Mouse (Mus musculus) adrenal gland (tissue): ENCODE measurements around the gene Arhgef19.

ENCODE experiments used
- intact Hi-C: fragments of 180-260 bp; cut with DNase I; formaldehyde crosslinking; loops from one replicate; pipeline ENCODE4 v1.15.1; 2025

The Arhgef19 gene

DNA sequence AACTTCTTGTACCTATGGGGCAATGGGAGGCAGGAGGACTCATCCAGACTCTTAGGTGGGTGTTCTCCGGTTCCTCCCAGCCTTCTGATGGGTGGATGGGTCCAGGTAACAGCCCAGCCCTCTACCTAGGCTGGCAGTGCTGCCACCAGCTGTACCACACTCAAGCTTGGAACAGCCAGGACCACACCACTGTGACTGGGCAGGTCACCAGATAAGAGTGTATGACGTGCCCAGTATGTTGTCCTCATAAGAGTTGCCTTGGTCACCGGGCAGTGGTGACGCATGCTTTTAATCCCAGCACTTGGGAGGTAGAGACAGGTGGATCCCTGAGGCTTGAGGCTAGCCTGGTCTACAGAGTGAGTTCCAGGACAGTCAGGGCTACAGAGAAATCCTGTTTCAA is 6.1 kb upstream of the Arhgef19 start:
- intact Hi-C loops = no loop called here

DNA sequence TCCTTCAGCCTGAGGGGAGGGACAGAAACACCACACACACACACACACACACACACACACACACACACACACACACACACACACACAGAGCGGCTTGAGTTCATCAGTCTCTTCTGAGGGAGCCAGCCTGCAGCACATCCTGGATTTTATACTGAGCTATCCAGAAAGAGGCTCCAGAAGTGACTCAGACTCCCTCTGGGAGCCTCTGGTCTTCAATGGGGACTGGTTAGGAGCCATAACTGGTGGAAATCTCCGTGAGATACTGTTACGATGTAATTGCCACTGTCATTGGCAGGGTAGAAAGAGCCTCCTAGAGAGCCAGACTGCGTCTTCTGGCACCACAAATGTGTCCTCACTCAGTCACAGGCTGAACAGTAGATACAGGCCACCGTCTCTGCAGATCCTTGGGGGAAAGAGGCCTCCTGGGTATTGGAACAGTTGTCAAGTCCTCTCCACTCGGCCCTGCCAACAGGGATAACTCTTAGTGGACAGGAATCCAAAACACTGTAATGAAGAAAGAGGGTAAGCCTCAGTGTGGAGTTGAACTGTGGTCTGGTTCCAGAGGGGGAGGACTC is 3.7 kb upstream of the Arhgef19 start:
- intact Hi-C loops = no loop called here

DNA sequence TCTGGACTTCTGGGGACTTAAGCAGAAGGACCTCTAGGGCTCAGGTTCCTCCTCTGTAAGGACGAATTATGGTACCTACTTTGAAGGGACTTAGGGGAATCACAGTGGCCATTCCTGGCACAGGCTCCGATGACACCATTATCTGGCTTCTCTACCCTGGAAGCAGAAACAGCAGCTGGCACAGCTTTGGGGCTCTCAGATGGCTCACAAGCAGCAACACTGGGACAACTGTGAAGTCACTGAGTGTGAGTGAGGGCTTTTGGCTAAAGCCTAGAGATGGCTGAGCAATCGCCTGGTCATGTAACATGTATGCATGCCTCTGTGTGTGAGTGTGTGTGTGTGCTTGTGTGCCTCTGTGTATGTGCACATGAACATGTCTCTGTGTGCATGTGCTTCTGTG is 2.4 kb upstream of the Arhgef19 start:
- intact Hi-C loops = no loop called here

DNA sequence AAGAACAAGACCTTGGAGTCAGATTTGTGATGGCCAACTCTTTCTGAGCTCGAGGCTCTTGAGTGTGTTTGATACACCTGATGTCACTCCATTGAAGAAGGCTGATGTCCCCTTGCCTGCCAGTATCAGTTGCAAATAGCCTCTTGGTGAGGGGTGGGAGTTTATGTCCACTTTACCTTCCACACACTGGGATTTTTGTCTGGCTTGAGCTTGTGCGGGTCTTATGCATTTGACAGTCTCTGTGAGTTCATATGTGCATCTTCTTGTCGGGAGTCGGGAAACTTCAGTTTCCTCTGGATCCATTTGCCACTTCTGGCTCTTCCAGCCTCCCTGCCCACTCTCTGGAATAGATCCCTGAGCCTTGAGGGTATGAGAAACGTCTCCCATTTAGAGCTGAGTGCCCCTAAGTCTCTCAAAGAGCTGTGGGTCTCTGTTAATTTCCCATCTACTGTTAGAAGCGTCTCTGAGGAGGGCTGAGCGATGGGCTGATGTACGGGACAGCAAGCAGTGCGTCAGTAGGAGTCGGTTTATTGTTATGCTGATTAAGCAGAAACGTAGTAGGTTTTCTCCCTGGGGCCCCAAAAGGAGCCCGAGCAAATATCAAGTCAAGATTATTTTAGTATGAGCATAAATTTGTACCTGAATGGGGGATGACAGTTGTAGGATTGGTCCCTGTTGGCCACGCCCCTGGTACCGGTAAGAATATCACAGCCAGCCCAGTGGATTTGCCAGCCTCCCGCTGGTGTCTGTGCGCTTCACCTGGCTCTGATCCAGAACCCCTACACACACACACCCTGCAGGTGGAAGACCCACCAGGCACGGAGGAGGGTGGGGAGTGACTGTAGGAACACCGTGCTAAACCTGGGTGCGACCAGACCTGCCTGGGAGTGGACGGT is 559 bp upstream of the Arhgef19 start:
- intact Hi-C loops = no loop called here

DNA sequence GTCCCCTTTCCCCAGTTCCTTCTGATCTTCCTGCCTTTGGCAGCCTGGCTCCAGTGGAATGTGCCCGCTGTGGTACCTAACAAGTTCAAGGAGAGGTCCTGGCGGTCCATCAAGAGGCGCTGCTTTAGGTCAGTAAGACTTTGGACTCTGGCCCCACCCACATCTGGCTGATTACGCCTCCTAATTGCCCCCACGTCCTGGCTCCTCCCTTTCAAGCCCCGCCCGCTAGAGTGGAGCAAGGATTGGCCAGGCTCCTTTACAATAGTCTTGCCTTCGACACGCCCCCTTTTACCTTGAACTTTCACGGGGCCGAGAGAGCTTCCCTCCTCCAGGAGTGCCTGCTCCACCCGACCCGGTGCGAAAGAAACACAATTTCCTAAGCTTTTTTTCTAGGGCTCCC is 1.3 kb downstream of the Arhgef19 start:
- intact Hi-C loops = no loop called here

DNA sequence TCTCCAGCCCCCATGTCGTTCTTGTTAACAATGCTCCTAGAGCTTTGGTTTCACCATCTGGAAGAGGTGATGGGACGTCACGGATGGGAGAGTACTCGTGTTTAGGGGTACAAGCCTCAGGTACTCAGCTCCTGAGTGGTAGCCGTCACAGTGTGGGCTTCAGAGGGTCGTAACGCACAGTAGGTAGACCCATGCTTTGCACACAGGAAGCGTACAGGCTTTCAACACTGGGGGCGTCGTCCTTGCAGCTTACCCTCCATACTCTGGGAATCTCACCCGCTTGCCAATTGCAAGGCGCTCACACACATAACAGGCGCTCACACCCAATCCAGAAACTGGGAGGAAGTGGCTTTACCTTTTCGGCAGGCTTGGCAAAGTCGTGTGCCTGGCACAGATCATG is 2.6 kb downstream of the Arhgef19 start:
- intact Hi-C loops = no loop called here

DNA sequence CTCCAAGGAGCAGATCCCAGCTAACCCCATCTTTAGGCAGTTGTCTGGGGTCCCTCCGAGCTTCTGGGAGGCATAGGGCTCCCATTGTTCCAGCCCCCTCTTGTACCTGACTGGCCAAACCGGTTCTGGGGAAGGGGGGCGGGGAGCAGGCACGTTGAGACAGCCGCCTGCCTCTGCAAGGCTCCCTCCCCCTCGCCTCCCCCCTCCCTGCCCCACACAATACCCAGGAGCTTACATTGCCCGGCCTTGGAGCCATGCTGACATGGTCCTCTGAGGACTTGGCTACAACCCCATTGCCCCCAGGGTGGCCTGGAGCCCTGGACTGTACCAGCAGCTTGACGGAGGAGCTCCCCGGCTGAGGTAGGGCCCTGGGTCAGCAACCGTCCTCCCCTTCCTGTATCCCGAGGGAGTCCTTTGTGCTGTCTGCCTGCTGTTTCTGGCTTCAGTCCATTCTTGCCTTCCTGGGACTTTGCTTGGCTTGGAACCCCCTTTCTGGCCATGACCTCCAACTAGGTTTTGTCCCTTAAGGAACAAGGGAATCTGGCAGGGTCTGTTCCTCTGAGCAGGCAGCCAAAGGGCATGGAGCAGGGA is 3.4 kb downstream of the Arhgef19 start:
- intact Hi-C loops = no loop called here

DNA sequence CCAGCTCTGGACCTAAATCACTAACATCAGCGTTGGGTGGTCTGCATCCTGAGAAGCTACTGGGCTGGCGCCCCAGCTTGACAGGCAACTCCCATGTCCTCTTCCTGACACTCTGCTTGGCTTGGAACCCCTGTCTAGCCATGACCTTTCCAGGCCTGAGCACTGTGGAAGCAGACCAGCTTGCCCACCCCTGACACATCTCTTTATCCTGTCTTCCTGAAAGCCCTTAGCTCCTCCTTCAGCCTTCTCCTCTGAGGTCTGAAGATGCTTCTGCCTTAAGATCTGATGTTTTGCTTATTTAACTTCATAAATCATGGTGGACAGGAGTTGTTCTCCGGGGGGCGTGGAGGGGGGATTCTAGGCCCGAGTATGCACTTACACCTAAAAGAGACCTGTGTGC is 4.3 kb downstream of the Arhgef19 start:
- intact Hi-C loops = no loop called here

DNA sequence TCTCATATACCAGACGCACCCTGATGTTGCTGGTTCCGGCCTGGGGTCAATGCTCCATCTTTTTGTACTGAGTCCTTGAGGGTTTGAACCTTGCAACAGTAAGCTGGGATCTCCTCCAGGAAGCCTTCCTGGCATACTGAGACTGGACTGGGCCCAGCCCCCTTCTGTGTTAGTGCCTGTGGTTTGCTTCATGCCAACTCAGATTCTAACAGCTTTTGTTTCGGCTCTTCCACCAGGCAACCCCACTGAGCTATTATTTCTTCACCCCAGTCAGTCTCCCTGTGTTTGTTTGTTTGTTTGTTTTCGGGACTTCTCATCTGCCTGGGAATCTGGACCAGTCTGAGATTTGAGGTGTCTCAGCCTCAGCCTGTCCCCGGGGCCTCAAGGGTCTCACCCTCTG is 5.1 kb downstream of the Arhgef19 start:
- intact Hi-C loops = no loop called here

DNA sequence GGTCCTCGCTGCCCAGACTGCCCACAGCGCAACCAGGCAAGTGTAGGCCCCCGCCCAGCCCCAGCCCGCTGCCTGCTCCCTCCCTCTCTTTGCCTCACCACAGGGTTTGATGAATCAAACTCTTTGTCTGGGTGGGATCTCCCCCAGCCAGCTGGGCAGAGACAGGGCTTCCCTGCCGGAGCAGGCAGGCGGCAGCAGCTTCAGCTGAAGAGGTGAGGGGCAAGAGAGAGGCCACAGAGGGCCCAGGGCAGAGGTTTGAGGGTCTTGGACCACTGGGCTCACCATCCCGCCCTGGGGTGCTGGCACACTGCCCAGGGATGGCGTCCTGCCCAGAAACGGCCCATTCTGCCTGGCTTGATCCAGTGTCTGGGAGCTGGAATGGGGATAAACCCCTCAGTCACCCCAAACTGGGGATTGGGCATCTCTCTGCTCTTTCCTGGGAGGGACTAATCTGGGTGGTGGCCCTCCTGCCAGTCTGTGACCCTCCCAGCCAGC is 5.7 kb downstream of the Arhgef19 start:
- intact Hi-C loops = no loop called here

DNA sequence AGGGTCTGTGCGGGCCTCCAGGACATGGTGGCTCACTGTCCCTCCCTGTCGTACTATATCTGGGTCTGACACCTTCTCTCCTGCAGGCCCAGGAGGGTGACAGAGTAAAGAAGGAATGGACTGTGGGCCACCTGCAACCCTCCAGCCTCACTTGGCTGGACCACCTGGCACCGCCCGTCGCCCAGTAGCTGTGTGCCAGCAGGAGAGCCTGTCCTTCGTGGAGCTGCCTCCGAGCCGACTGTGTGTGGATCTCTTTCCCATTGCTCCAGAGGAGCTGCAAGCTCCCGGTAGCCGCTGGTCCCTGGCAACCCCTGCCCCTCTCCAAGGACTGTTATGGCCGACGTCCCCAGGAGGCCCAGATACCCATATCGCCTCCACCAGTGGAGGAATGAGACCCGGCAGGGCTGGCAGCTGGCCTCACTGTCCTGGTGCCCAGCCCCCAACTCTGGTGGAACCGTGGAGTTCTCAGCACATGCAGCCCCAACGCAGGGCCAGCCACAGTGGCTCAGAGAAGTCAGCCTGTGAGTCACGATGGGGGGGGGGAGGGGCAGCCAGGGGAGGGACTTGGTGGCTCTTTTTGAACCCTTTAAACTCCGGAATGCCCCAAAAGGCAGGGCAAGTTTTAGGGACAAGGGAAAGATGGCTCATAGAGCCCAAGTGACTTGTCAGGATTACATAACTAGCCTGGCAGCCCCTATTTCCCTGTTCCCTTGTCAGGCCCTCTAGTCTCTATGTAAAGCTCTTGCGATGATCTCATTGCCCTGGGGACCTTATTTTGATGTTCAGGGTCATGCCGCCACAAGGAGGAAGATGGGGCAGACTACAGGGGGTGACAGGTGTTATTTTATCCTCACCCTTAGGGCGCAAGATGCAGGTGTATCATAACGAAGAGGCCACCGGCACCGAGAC is 7.0 kb downstream of the Arhgef19 start:
- intact Hi-C loops = no loop called here

DNA sequence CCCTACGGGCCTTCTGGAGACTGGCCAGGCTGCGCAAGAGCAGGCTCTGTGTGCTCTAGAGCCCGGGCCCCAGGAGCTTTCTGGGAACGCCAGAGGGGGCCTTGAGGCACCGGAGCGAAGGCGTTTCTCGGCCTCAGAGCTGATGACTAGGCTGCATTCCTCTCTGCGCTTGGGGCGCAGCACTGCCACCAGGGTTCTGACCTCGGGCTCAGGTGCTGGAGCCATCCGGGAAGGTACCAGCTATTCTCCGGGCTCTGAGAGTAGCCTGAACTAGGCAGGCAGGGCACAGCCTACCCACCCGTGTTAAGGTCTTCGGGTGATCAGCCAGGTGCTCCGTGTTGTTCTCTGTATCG is 7.7 kb downstream of the Arhgef19 start:
- intact Hi-C loops = no loop called here

DNA sequence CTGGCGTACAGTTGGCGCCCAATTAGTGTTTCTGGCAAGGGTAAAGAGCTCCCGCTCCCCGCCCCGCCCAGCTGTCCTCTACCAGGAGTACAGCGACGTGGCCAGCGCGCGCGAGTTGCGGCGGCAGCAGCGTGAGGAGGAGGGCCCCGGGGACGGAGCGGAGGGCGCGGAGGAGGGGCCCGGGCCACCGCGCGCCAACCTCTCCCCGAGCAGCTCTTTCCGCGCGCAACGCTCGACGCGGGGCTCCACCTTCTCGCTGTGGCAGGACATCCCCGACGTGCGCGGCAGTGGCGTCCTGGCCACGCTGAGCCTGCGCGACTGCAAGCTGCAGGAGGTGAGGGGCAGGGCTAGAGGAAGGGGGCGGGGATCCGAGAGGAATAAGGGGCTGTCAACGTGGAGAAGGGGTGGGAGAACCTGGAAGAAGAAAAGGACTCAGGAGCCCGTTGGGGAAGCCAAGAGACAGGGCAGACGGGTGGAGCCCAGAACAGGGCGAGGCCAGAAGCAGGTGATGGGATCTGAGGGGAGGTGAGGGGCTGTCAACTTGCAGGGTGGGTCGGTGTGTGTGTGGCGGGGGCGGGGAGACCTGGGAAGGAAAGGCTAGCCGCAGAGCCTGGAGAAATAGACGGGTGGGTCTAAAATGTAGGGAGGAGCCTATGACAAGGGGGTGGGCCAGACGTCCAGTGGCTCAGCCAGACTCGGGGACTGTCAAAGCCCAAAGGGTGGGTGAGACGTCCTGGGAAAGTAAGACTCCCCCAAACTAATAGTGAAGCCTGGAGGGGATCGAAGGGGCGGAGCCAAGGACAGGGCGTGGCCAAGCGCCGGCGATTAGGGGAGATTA is 8.7 kb downstream of the Arhgef19 start:
- intact Hi-C loops = no loop called here

DNA sequence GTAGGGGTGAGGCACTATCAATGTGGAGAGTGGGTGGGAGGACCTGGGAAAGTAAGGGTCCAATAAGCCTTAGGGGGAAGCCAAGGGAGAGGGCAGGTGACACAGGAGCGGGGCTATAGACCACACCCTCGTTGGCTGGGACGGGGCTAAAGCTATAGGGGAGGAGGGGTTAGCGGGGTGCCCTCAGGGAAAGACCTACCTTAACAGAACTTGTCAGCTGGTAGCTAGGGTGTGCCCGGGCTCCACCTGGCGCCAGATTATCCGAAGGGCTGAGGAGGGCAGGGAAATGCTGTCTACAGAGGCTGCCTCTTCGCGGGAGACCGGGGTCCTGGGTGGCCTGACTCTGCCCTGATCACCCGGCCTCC is 9.3 kb downstream of the Arhgef19 start:
- intact Hi-C loops = no loop called here

DNA sequence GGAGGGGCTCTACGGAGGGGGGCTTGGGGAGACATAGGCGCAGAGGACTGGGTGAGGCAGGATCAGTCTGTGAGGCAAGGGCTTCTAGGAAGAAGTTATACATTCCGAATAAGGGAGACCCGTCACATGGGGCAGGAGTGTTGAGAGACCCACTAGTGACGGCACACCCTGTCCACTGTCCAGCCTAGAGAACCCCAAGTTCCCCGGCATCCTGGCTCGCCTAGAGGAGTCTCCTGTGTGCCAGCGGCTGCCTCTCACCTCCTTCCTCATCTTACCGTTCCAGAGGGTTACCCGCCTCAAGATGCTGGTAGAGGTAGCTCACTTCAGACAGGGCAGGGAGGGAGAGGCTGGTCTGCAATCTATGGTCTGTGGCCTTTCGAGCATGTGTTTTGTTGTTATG is 10.1 kb downstream of the Arhgef19 start:
- intact Hi-C loops = no loop called here

DNA sequence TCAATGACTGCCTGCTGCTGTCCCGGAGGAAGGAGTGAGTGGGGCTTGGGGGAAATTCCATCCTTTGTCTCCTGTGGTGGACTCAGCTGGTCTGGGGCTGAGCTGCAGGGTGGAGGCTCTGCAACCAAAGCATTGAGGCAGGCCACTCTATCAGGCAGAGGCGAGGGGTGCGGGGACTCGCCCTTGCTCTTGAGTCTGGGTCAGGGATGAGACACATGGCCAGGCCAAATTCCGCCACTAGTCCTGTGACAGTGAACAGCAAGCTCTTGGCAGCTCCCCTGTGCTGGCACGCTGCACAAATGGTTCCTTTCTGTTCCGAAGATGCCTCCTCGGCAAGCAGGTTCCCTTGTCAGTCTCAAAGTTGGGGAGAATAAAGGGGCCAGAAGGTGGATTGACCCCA is 11.8 kb downstream of the Arhgef19 start:
- intact Hi-C loops = no loop called here

DNA sequence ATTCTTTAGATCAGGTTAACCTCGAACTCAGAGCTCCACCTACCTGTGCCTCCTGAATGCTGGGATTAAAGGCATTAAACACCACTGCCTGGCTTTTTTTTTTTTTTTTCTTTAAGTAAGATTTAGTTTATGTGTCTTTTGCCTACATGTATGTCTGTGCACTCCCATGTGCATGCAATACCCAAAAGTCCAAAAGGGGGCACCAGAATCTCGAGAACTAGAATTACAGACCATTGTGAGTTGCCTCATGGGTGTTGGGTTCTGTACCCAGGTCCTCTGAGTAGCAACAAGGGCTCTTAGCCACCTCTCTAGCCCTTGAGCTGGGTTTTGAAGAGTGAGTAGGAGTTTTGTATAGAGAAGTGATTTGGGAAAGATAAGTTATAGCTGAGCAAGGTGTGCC is 13.3 kb downstream of the Arhgef19 start:
- intact Hi-C loops = no loop called here

DNA sequence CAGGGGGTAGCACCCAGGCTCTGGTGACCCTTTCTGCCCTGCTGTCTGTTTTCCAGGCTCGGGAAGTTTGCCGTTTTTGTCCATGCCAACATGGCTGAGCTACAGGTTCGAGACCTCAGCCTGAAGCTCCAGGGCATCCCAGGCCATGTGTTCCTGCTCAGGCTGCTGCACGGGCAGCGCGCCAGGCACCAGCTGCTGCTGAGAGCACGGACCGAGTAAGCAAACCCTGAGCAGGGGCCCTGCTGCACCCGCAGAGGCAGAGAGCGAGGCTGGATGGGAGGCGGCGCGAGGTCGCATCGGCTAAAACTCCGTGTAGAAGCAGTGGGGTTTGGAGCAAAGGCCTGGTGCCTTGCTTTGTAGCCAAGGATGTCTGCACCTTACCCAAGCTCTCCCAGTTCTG is 14.9 kb downstream of the Arhgef19 start:
- intact Hi-C loops = no loop called here

DNA sequence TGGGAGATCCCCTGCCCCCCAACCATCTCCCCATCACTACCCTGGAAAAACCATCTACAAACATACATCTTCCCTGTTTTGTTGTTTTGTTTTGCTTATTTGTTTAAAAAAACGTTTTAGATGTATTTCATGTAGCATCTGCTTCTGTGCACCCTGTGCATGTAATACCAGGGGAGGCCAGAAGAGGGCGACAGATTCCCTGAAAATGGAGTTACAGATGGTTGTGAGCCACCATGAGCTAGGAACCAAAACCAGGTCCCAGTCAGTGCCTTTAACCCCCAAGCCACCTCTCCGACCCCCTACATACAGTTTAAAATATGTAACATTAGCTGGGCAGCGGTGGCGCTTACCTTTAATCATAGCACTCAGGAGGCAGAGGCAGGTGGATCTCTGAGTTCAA is 18.1 kb downstream of the Arhgef19 start:
- intact Hi-C loops = no loop called here

DNA sequence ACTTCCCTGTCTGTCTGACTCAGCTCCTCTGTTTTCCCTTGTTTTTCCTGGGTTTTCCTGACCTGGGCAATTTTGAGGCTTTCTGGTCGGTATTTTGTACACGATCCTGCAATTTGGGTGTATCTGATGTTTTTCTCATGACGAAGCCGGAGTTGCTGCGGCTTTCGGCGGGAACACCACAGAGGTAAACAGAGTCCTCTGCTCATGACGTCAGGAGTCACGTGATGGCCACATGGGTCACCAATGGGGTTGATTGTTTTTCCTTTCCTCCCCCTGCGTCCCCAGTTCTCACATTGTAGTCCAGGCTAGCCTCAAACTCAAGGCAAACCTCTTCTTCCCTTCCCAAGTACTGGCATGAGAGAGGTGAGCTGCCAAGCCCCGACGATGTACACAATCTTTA is 20.1 kb downstream of the Arhgef19 start:
- intact Hi-C loops = no loop called here
